Mouse (Mus musculus): ENCODE measurements at regions not wholly inside any gene's neighbourhood (a gene's known extent, or its start where the extent isn't known, plus 50 kb on each side); places are given as distances from the start of the nearest gene placed in this dataset.

DNA sequence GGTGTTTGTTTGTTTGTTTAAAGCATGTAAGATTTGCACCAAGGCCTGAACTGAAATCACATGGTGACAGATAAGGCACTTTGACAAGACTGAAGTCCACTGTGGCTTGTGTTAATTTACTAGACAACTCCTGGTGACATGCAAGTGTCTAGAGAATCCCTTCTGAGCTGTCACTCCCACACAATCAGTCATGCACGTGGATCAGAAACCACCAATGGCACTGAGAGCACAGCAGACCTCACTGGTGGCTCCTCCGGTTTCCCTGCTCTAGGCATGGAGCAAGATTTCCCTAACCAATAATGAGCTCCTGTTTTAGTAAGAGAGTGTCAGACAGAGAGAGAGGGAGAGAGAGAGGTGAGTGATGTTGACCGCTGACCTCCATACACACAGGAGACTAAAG is 63.1 kb upstream of the Tle3 start:
- TF ChIP-seq CTCF (IDR thresholded peaks at IDR 0.05; ENCODE audit: low read depth, low read length), result no peak
- no peak for TF ChIP-seq POLR2A (IDR thresholded peaks at IDR 0.05; ENCODE audit: borderline replicate concordance, low read depth, low read length)

Measured in bone marrow macrophage, adult 2 months (primary cell).